Mouse (Mus musculus): Measurements from ENCODE around the gene Cdh6. TPM values are rescaled to one million over a fixed set of nuclear protein-coding genes. Genes with fewer than 3 reads are reported as not detected.

The Cdh6 gene
- total RNA-seq, 2 experiments from 2014 or later: 21.3 to 25.3 TPM

DNA sequence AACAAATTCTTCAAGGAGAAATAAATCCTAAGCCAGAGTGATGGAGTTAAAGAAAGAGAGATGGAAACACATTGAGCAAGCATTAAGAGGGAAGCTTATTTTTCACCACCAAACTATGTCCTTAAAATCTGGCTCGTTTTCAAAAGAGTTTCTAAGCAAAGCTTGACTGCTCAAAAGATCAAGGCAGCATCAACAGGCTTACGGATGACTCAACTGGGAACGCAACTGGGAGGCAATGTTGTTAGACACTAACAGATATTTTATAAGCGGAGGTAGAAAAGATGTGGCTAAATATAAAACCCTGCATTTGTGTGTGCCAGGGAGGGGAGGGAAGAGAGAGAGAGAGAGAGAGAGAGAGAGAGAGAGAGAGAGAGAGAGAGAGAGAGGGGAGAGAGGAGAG, 31.5 kb downstream of the Cdh6 start:
- no peak for DNase-seq (ENCODE audit: extremely low spot score in 1 of 2, low spot score in 2 of 2)
- no peak for TF ChIP-seq CTCF (IDR thresholded peaks at IDR 0.05)
- intact Hi-C loops (cut with DNase I): no loop called here

DNA sequence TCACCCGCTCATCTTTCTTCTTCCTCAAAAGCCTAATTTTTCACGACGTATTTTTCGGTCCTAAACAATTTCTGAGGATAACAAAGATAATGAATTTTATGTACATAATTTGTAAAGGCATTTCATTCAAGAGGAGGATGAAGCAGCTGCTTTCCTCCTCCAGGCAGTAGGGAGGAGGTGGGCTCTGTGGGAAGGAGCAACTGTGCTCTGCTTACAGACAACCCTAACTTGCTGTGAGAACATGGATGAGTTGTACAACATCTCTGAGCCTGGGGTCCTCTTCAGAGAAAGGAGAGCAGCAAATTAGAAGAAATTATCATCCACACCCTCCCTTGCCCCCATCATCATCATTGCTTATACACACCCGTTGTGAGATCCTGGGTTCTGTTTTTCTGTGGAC, 33.8 kb downstream of the Cdh6 start:
- no peak overlapping the region for H3K4me3 ChIP-seq
- H3K27ac ChIP-seq: no peak overlapping the region; the same call in 1 of the 2 replicates
- no peak for TF ChIP-seq CTCF (IDR thresholded peaks at IDR 0.05)
- DNase-seq (ENCODE audit: extremely low spot score in 1 of 2, low spot score in 2 of 2): no peak
- intact Hi-C loops (cut with DNase I): loop anchor here (2.0 kb wide), 1 partner anchor 33 kb away; the partner anchor contains the start of gene Cdh6

More for the DNA sequence above, 31.5 kb downstream of the Cdh6 start:
- Histone ChIP-seq H3K4me3 (no peak overlapping the region), H3K27ac (no peak overlapping the region)

DNA sequence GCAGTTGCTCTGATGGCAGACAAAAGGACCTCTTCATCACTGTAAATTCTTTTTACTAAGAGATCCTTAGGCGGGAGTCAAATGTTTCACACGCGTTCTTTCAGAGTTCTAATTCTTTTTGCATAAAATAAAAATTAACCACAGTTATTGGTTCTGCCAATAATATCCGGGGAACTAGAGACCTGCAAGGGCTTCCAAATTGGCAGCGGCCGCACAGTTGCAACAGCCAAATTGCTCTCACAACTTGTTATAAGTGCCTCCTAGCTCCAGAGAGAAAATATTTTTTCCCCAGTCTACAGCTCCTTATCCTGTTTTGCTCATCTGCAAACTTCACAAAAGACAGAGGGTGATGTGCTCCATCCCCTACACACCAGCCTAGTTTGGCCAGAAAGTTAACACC, 36.3 kb downstream of the Cdh6 start:
- H3K4me3 ChIP-seq: no peak overlapping the region
- peak overlapping the region; percentile 4 for H3K27ac ChIP-seq
- intact Hi-C loops (cut with DNase I): no loop called here
- DNase-seq (ENCODE audit: extremely low spot score in 1 of 2, low spot score in 2 of 2): no peak
- no peak for TF ChIP-seq CTCF (IDR thresholded peaks at IDR 0.05)

DNA sequence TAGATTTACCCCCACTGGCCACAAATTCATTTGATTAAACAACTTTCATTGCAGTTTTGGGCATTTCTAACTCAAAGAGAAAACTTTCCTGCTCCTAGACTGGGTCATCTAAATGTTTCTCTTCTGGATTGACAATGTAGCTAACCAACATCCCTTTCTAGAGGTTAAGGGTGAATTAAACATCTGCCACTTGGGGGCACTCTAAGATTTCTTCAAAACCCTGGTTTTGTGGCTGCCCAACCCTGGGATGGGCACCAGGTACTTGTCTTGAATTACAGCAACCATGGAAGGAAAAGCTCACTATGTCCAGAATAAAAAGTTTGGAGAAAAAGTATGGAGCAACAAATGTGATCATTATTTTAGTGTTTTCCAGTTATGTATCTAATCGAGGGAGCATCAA, 39.4 kb downstream of the Cdh6 start:
- intact Hi-C loops (cut with DNase I): loop anchor here (5.0 kb wide), 1 partner anchor 1283 kb away; no protein-coding TSS in a partner anchor
- TF ChIP-seq CTCF (IDR thresholded peaks at IDR 0.05): peak; percentile 58
- Histone ChIP-seq H3K4me3 (no peak overlapping the region), H3K27ac (no peak overlapping the region)
- no peak for DNase-seq (ENCODE audit: extremely low spot score in 1 of 2, low spot score in 2 of 2)

DNA sequence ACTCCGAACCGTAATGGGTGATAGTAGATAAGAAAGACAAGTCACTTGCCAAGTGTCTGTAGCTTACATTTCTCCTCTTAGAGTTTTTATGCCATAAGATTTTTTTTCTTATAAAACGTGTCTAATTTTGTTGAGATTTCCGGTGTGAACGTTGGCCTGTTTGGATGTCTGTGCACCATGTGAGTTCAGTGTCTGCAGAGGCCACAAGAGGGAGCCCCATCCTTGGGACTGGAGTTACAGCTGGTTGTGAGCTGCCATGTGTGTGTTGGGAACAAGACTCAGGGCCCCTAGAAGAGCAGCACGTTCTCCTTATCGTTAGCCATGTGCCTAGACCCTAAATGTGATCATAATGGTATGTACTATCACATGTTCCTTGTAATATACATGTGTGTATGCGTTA, 40.1 kb downstream of the Cdh6 start:
- no peak overlapping the region for H3K4me3 ChIP-seq
- peak; percentile 21; the same call in 1 of the 2 replicates for TF ChIP-seq CTCF (IDR thresholded peaks at IDR 0.05)
- H3K27ac ChIP-seq: no peak overlapping the region
- no peak for DNase-seq (ENCODE audit: extremely low spot score in 1 of 2, low spot score in 2 of 2)
- intact Hi-C loops (cut with DNase I): loop anchor here (5.0 kb wide), 1 partner anchor 1284 kb away; no protein-coding TSS in a partner anchor

DNA sequence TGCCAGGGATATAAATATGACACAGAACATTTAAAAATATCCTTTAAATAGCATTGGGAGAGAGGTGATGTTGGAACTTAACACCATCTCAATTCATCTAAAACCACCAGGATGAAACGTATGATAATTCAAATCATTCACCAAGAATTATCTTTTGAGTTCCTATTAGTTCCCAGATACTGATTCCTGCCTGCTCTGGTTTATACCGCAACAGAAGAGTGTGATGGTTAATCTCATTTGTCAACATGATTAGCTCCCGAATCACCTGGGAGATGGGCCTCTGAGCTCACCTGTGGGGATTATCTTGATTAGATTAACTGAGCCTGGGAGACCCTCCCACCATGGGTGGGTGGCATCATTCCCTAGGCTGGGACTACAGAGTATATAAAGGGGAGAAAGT, 41.0 kb downstream of the Cdh6 start:
- DNase-seq (ENCODE audit: extremely low spot score in 1 of 2, low spot score in 2 of 2): no peak
- TF ChIP-seq CTCF (IDR thresholded peaks at IDR 0.05): no peak
- intact Hi-C loops (cut with DNase I): loop anchor here (5.0 kb wide), 1 partner anchor 1285 kb away; no protein-coding TSS in a partner anchor
- no peak overlapping the region for H3K4me3 ChIP-seq
- no peak overlapping the region for H3K27ac ChIP-seq

DNA sequence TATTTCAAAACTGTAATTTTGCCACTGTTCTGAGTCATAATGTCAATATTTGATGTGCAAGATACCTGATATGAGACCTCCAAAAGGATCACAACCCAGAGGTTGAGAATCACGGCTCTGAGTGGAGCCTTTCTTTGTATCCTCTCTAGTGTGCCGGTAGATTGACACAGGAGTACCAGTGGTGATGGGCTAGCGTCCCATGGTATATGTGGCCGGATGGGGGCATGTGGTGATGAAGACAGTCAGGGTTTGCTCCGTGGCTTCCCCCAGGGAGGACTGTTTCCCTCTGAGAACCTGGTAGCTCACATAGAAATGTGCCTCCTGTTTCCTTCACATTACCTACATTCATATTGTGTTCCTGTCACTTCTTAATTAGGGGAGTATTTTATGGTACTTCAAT, 43.2 kb downstream of the Cdh6 start:
- Histone ChIP-seq H3K27ac (no peak overlapping the region), H3K4me3 (no peak overlapping the region)
- intact Hi-C loops (cut with DNase I): loop anchor here (5.0 kb wide), 1 partner anchor 1287 kb away; no protein-coding TSS in a partner anchor
- TF ChIP-seq CTCF (IDR thresholded peaks at IDR 0.05): no peak
- DNase-seq (ENCODE audit: extremely low spot score in 1 of 2, low spot score in 2 of 2): no peak

DNA sequence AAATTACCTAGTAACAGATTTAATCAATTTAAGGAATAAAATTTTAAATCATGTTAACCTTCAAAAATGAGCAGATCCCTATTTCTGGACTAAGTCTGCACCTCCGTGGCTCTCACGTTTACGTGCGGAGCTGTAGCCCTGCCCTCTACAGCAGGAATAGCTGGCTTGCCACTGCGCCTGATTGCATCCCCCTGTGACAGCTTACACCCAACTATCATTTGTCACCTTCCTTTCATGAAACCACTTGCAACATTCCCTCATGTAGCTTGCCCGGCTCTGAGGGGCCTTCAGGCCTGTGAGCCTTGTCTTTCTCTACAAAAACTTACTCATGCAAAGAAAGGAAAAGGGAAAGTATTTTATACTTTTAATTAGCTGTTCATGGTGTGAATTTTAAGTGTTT, 73.1 kb downstream of the Cdh6 start:
- H3K27ac ChIP-seq: no peak overlapping the region
- no peak overlapping the region for H3K4me3 ChIP-seq
- no peak for DNase-seq (ENCODE audit: extremely low spot score in 1 of 2, low spot score in 2 of 2)
- intact Hi-C loops (cut with DNase I): no loop called here
- no peak for TF ChIP-seq CTCF (IDR thresholded peaks at IDR 0.05)

DNA sequence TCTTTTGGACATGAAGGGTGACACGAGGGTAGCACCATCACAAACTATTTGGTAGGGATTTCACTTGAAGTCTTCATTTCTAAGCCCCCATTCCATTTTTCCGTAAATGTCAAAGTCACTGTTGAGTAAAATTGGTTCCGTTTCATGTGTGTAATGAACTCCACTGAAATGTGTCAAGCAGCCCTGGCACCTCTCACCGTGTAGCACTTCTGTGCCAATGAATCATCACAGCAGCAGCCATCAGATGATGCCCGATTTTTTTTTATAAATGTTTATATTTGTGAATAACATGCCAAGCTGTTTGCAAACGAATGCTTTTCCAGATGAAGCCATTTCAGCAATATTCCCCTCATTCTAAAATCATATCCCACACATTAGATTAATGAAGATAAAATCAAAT, 75.6 kb downstream of the Cdh6 start:
- intact Hi-C loops (cut with DNase I): no loop called here
- no peak for TF ChIP-seq CTCF (IDR thresholded peaks at IDR 0.05)
- no peak overlapping the region for H3K4me3 ChIP-seq
- DNase-seq (ENCODE audit: extremely low spot score in 1 of 2, low spot score in 2 of 2): no peak
- no peak overlapping the region for H3K27ac ChIP-seq

DNA sequence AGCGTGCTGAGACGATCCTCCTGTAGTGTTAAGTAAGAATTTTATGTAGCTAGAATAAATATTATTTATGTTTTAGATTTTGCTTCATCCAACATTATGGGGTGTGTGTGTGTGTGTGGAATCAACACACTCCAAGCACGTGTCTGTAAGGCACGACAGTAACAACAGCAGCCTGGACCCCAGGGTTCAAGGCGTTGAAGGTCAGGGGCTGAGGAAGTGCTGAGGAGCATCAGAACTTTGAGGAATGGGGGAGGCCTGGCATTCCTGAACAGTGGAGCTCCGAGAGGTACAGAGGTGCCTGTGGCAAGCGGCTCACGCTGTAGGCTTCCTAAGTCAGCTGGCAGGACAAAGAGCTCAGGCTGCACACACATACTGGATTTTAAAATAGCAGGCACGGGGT, 78.1 kb downstream of the Cdh6 start:
- no peak for TF ChIP-seq CTCF (IDR thresholded peaks at IDR 0.05)
- intact Hi-C loops (cut with DNase I): no loop called here
- no peak for DNase-seq (ENCODE audit: extremely low spot score in 1 of 2, low spot score in 2 of 2)
- Histone ChIP-seq H3K27ac (no peak overlapping the region), H3K4me3 (no peak overlapping the region)

DNA sequence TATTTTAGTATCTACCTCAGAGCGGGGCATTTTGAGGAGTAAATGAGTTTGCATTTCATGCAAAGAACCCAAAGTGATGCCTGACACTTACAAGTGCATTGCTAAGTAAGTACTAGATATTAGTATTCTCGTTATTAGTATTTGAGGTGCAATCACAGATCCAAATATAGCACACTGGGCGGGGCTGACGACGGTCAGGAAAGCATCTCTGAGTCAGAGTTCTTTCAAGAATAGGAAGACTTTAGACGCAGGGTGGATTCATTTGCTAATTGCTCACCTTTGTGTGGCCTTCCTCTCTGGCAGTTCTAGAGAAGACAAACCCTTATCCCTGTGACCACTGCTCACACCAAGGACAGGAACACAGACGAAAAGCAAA, 78.6 kb downstream of the Cdh6 start:
- intact Hi-C loops (cut with DNase I): no loop called here
- Histone ChIP-seq H3K27ac (no peak overlapping the region), H3K4me3 (no peak overlapping the region)
- peak in 1 of 2 experiments; percentile 4 for DNase-seq (ENCODE audit: extremely low spot score in 1 of 2, low spot score in 2 of 2)
- TF ChIP-seq CTCF (IDR thresholded peaks at IDR 0.05): no peak

DNA sequence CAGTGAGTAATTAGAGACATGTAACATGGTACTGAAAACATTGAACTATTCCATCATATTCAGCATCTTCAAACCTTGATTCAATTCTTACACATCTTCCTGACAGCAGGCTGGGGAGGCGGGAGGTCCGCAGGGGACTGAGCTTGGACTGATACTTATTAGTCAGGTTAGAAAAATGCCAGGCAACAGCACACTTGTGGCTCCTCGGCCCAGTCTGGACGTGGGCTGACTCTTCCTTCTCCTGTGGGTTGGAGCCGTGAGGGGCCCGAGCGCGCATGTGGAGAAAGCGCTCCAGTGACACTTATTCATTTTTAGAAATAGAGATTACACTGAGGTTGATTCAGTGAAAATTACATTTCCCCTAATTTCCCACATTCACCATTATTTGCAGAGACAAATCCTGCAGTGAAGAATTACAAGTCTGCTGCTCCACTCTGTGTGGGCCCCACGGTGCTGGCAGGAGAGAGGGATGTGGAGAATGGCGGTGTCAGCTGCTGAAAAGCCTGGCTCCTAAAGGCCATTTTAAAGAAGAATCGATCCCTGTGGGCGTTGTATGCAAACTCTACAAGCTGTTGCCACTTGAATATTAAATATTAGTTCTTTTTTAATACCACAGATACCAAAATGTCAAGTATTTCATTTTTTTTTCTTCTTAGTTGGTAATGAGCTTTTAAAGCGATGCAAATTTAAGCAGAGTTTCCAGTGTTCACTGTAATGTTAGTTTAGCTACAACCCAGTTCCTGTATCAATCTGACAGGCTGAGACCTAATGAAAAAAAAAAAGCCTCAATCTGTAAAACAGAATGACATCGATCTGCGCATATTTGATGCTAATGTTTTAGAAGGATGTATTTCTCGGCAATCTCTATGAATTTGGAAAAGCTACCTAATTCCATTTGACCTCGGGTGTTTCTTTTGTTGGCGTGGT, 79.3 kb downstream of the Cdh6 start:
- peak in 1 of 2 experiments; percentile 8 for DNase-seq (ENCODE audit: extremely low spot score in 1 of 2, low spot score in 2 of 2)
- no peak overlapping the region for H3K27ac ChIP-seq
- intact Hi-C loops (cut with DNase I): no loop called here
- no peak overlapping the region for H3K4me3 ChIP-seq
- no peak for TF ChIP-seq CTCF (IDR thresholded peaks at IDR 0.05)

Measured in left cerebral cortex, adult 2 months (tissue).